Comparison of ENCODE assay signal across 8 mouse cellular contexts in genomic region chr14:31659501-31660181, GRCm38 (mm10). TPM values are rescaled to one million over a fixed set of nuclear protein-coding genes. Genes with fewer than 3 reads are reported as not detected.
A peak's percentile ranks its signal among the peaks of the same experiment; 100 is the strongest.
DNase-seq lines count a peak whose midpoint lies in the region; ATAC-seq and TF ChIP-seq lines count a peak whose summit lies in the region.

No protein-coding gene starts in this region.

- peaks cover 65% of the 10 kb centered on the region for H3K4me1 ChIP-seq in forebrain, embryonic 15.5 days
- peaks cover 52% of the 10 kb centered on the region for H3K4me1 ChIP-seq in hindbrain, embryonic 16.5 days (ENCODE audit: control insufficient read depth, insufficient read depth, low read depth, low read length)
- peaks cover 80% of the 10 kb centered on the region for H3K4me1 ChIP-seq in limb, embryonic 15.5 days

- H3K27me3 ChIP-seq in C2C12 (ENCODE audit: control insufficient read depth, insufficient read depth, insufficient read length): no peaks in the 10 kb centered on the region
- H3K27me3 ChIP-seq in forebrain, embryonic 15.5 days: no peaks in the 10 kb centered on the region
- H3K27me3 ChIP-seq in hindbrain, embryonic 16.5 days (replicated peaks; ENCODE audit: control insufficient read depth, insufficient read depth, low read length): no peaks in the 10 kb centered on the region
- no peaks in the 10 kb centered on the region for H3K27me3 ChIP-seq in limb, embryonic 15.5 days

- peak; percentile 79 for DNase-seq in gastrocnemius, adult 18-20 months (ENCODE audit: low spot score)
- no peak for DNase-seq in gastrocnemius, postnatal 4 days (ENCODE audit: low spot score in 2 of 2)

- no peaks in the 10 kb centered on the region for H3K9me3 ChIP-seq in forebrain, embryonic 15.5 days
- no peaks in the 10 kb centered on the region for H3K9me3 ChIP-seq in hindbrain, embryonic 16.5 days (ENCODE audit: control insufficient read depth, low read length)
- no peaks in the 10 kb centered on the region for H3K9me3 ChIP-seq in limb, embryonic 15.5 days

- H3K79me2 ChIP-seq in C2C12 (ENCODE audit: control insufficient read depth, insufficient read depth): peaks cover 31% of the 10 kb centered on the region

- H3K36me3 ChIP-seq in C2C12 (ENCODE audit: control insufficient read depth, insufficient read depth): no peaks in the 10 kb centered on the region
- H3K36me3 ChIP-seq in forebrain, embryonic 15.5 days: no peaks in the 10 kb centered on the region
- no peaks in the 10 kb centered on the region for H3K36me3 ChIP-seq in hindbrain, embryonic 16.5 days (ENCODE audit: control insufficient read depth, insufficient read depth, low read length)
- H3K36me3 ChIP-seq in limb, embryonic 15.5 days: no peaks in the 10 kb centered on the region

- no peak overlapping the region for H3K9ac ChIP-seq in forebrain, embryonic 15.5 days (replicated peaks)
- H3K9ac ChIP-seq in hindbrain, embryonic 16.5 days (ENCODE audit: low read depth, low read length): no peak overlapping the region; the same call in 1 of the 2 replicates
- H3K9ac ChIP-seq in limb, embryonic 15.5 days: no peak overlapping the region

- 31% methylated on average over 10 of the region's 10 CpGs for WGBS in forebrain, embryonic 15.5 days
- 44% methylated on average over 10 of the region's 10 CpGs for WGBS in hindbrain, embryonic 16.5 days
- 15% methylated on average over 10 of the region's 10 CpGs for WGBS in limb, embryonic 15.5 days

- no peak overlapping the region for H3K4me3 ChIP-seq in C2C12 (ENCODE audit: insufficient read depth, poor library complexity, severe bottlenecking)
- no peak overlapping the region for H3K4me3 ChIP-seq in forebrain, embryonic 15.5 days
- H3K4me3 ChIP-seq in hindbrain, embryonic 16.5 days (ENCODE audit: low read length): no peak overlapping the region
- no peak overlapping the region for H3K4me3 ChIP-seq in limb, embryonic 15.5 days

- TF ChIP-seq CTCF in C2C12 (IDR thresholded peaks at IDR 0.05; ENCODE audit: control insufficient read depth, insufficient read depth, insufficient read length): no peak

- H3K4me2 ChIP-seq in forebrain, embryonic 15.5 days (replicated peaks): no peak overlapping the region
- no peak overlapping the region for H3K4me2 ChIP-seq in hindbrain, embryonic 16.5 days (ENCODE audit: low read length)
- no peak overlapping the region for H3K4me2 ChIP-seq in limb, embryonic 15.5 days

- ATAC-seq in forebrain, embryonic 15.5 days (replicated peaks): no peak
- ATAC-seq in hindbrain, embryonic 16.5 days: no peak
- 0 out of 2 replicates have a peak, but pooled peaks have one; percentile 26 for ATAC-seq in limb, embryonic 15.5 days (ENCODE audit: insufficient number of reproducible peaks, low FRiP score, low TSS enrichment, low read depth)
- ATAC-seq in frontal cortex, adult (ENCODE audit: low TSS enrichment): no peak
- no peak for ATAC-seq in megakaryocyte progenitor cell, adult 5-6 weeks (replicated peaks; ENCODE audit: poor library complexity)

- H3K79me3 ChIP-seq in C2C12 (ENCODE audit: low read depth): no peaks in the 10 kb centered on the region

- peak overlapping the region; percentile 27 for H3ac ChIP-seq in C2C12 (ENCODE audit: control insufficient read depth, insufficient read length, low read depth)

- H3K27ac ChIP-seq in forebrain, embryonic 15.5 days (replicated peaks): peak overlapping the region; percentile 98
- H3K27ac ChIP-seq in hindbrain, embryonic 16.5 days (ENCODE audit: low read depth, low read length): peak overlapping the region; percentile 73
- peak overlapping the region; percentile 98 for H3K27ac ChIP-seq in limb, embryonic 15.5 days

TF ChIP-seq in C2C12, 6 proteins besides CTCF, POLR2A, EP300 and RAD21:
- no peak for TF ChIP-seq MYOG (IDR thresholded peaks at IDR 0.05; ENCODE audit: control insufficient read depth, extremely low read depth, insufficient read length)
- TF ChIP-seq USF1 (IDR thresholded peaks at IDR 0.05; ENCODE audit: low read depth): no peak
- no peak for TF ChIP-seq CEBPB (IDR thresholded peaks at IDR 0.05; ENCODE audit: low read depth)
- no peak for TF ChIP-seq MAX (IDR thresholded peaks at IDR 0.05)
- no peak for TF ChIP-seq MYOD1 (IDR thresholded peaks at IDR 0.05; ENCODE audit: control insufficient read depth, insufficient read length, low read depth)
- no peak for TF ChIP-seq FOSL1 (IDR thresholded peaks at IDR 0.05; ENCODE audit: insufficient read depth, low read length, poor library complexity, severe bottlenecking)

RNA-seq across cellular contexts. Expression of gene Hacl1, which starts 18.6 kb away (rescaled TPM):
- total RNA-seq in gastrocnemius, adult 18-20 months (2021): 10 to 100 TPM; 10.3 to 11.3 TPM
- 10 to 100 TPM; 15.0 to 15.4 TPM for total RNA-seq in gastrocnemius, postnatal 4 days (2021)
- polyA plus RNA-seq in C2C12 (2012; fragmentation: generic; extraction: Trizol): 1.4 TPM
- 5.9 and 9.3 TPM in 2 replicates for polyA plus RNA-seq in forebrain, embryonic 15.5 days (2015; fragmentation: Nextera tagmentation; extraction: Ambion mirVana)
- 10.2 and 11.5 TPM in 2 replicates for polyA plus RNA-seq in hindbrain, embryonic 16.5 days (2015; fragmentation: Nextera tagmentation; extraction: Ambion mirVana)
- 12.2 and 14.7 TPM in 2 replicates for polyA plus RNA-seq in limb, embryonic 15.5 days (2015; fragmentation: Nextera tagmentation; extraction: Ambion mirVana)
- 13.3 and 18.9 TPM in 2 replicates for total RNA-seq in megakaryocyte progenitor cell, adult 5-6 weeks (2015)
- 34.8 and 35.6 TPM in 2 replicates for total RNA-seq in megakaryocyte progenitor cell, adult 5-6 weeks (2017)

RNA-seq across cellular contexts. Expression of gene Btd, which starts 18.8 kb away (rescaled TPM):
- total RNA-seq in gastrocnemius, adult 18-20 months (2021): 1 to 10 TPM; 3.7 to 4.6 TPM
- total RNA-seq in gastrocnemius, postnatal 4 days (2021): 10 to 100 TPM; 16.9 to 19.1 TPM
- 16.7 TPM for polyA plus RNA-seq in C2C12 (2012; fragmentation: generic; extraction: Trizol)
- polyA plus RNA-seq in forebrain, embryonic 15.5 days (2015; fragmentation: Nextera tagmentation; extraction: Ambion mirVana): 15.1 and 16.6 TPM in 2 replicates
- polyA plus RNA-seq in hindbrain, embryonic 16.5 days (2015; fragmentation: Nextera tagmentation; extraction: Ambion mirVana): 20.7 and 22.4 TPM in 2 replicates
- polyA plus RNA-seq in limb, embryonic 15.5 days (2015; fragmentation: Nextera tagmentation; extraction: Ambion mirVana): 37.1 and 37.8 TPM in 2 replicates
- total RNA-seq in megakaryocyte progenitor cell, adult 5-6 weeks (2015): 14.7 and 15.6 TPM in 2 replicates
- 8.1 and 14.3 TPM in 2 replicates for total RNA-seq in megakaryocyte progenitor cell, adult 5-6 weeks (2017)

RNA-seq across cellular contexts. Expression of gene Gm49387, which starts 19.0 kb away (rescaled TPM):
- not detected for total RNA-seq in gastrocnemius, adult 18-20 months (2021)
- total RNA-seq in gastrocnemius, postnatal 4 days (2021): not detected
- polyA plus RNA-seq in C2C12 (2012; fragmentation: generic; extraction: Trizol): not detected
- 0.37 and 0.78 TPM in 2 replicates for polyA plus RNA-seq in forebrain, embryonic 15.5 days (2015; fragmentation: Nextera tagmentation; extraction: Ambion mirVana)
- 1.7 and 2.1 TPM in 2 replicates for polyA plus RNA-seq in hindbrain, embryonic 16.5 days (2015; fragmentation: Nextera tagmentation; extraction: Ambion mirVana)
- 0.97 and 1.7 TPM in 2 replicates for polyA plus RNA-seq in limb, embryonic 15.5 days (2015; fragmentation: Nextera tagmentation; extraction: Ambion mirVana)
- not detected in 2 replicates for total RNA-seq in megakaryocyte progenitor cell, adult 5-6 weeks (2015)
- total RNA-seq in megakaryocyte progenitor cell, adult 5-6 weeks (2017): not detected in 2 replicates
